Mouse (Mus musculus): ENCODE data around the gene Bicc1.

GRCm38 (mm10) chr10:71007516-71007915, 152.0 kb downstream of the Bicc1 start:
- TF ChIP-seq GATA1 (IDR thresholded peaks at IDR 0.05; ENCODE audit: borderline replicate concordance, low read length) (no peak), FLI1 (IDR thresholded peaks at IDR 0.05; ENCODE audit: low read length) (no peak)
